Mouse (Mus musculus) frontal cortex, adult 2 months (tissue): Measurements from ENCODE around the gene Gm20741. TPM values are rescaled to one million over a fixed set of nuclear protein-coding genes. Genes with fewer than 3 reads are reported as not detected.

ENCODE experiments used
- DNase-seq, 2 experiments: peaks; one replicate each; pipeline ENCODE4 v3.0.0; 2022; ENCODE audit warnings: low spot score in 1 of 2; ENCODE audit errors: extremely low spot score in 1 of 2
- polyA plus RNA-seq: library from polyadenylated mRNA; depleted of rRNA; stranded (reverse); fragments of >200 nt; gene quantifications from 2 replicates; pipeline ENCODE4 v1.2.3, GENCODE M21; 2012; rRNA removed

The Gm20741 gene
- not detected in 2 replicates for polyA plus RNA-seq

DNA sequence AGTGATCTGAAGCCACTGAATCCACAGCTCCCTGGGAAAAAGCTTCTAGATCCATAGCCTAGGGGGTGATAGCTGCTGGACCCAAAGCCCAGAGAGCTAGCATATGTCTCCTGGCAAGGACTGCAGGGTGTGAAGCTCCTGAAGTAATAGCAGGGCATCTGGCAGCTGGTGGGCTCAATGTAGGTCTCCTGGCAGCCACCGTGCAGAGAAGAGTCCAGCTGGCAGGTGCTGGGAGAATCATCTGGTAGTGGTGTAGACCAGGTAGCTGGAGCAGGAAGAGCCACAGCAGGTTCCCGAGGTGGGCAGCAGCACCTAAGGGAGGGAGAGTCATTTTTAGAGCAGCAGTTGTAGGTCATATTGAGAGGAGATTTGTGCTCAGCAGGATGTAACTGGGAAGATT, at the start of gene Gm20741:
Gene Gm20741, minus strand, starts transcription at position 394 of the 400 bp plus-strand sequence.
- DNase-seq: no peak

DNA sequence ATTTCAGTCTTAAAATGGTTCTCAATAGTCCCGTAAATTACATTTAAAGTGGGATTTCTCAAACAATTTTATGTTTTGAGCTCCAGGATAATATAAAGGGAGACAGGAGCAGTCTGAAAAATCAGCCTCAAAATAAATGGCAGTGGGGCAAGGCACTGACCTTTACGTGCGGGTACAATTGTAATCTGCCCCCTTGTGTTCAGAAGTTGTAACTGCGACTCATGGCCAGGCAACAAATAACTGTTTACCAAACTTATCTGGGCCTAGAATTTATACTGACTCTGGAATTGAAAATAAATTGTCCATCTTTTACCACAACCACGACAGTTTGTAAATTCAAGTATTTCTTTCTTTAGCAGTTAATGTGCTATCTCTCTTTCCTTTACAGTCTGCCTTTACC, 39.4 kb upstream of the Gm20741 start:
- DNase-seq: peak in 1 of 2 experiments; percentile 13

DNA sequence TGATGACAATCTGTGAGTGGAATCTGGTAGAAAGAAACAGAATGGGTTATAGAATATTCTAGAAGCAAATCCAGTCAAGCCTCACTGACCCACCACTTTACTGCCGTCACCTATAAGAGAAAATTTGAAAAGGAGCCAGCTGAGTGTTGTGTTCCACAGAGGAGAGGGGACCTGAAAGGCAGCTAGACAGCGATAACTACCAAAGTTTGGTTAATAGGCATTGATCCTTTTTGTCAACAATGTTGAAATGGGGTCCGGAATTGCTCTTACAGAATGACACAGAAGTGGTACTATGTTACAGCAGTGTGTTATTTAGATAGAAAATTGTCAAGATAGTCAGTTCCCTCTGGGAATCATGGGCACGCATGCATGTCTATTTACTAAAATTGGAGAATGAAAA, 36.5 kb upstream of the Gm20741 start:
- no peak for DNase-seq

DNA sequence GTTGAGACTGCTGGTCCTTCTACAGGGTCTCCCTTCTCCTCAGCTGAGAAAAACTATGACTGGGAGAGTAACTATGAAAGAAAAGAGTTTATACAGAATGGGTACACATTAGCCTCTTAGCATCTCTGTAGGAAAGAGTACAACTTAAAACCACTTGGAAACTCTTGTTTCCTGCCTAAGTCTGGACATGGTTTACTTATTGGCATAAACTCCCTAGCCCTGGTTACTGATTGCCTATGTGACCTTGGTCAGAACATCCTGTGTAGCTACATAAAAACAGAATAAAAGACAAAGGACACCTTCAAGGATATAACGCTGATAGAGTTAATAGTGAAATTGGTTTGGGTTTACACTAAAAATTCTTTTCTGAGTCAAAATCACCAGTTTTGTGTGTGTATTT, 35.3 kb upstream of the Gm20741 start:
- DNase-seq: no peak

DNA sequence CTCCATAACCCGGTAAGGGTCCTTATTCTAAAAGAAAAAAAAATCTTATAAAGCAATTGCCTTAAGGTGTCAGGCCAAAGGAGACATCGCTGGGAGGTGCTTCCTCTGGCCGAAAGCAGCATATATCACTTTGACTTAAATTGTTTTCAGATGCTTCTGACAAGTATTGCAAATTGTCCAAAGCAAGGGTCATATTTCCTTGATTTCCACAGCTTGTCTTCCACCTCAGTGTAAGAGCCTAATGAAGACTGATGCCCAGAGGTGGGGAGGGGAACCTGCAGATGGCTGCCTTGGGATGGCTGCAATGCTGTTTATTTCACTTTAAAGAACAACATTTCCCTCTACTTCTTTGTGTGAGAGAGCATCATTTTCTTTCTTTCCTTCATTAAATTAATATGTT, 15.0 kb upstream of the Gm20741 start:
- DNase-seq: no peak

DNA sequence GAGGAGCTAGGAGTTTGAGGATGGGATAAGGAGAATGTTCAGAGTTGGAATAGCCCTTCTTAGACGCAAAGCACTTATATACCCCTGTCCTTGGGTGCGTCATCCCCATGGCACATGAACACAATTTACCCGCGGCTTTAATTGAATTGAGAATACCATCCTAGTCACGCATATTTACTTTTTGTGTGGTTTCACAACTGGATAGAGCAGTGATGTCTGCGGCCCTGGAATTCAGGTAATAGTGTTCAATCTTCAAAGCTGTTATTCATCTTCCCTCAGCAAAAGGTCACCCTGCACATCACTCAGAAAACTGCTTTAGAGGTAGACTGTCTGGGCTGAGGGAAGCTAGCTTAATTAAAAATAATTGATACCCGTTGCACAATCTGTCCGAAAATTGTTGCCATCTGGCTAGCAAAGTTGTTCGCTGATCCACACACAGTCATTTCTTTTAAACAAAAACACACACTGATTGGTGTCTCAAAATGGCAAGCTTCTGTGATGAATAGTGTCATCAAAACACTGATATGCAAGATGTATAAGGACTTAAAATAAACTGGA, 14.2 kb upstream of the Gm20741 start, which contains the start of gene Krtap14:
Gene Krtap14, minus strand, starts transcription at position 51 of the 558 bp plus-strand sequence.
- DNase-seq: no peak

DNA sequence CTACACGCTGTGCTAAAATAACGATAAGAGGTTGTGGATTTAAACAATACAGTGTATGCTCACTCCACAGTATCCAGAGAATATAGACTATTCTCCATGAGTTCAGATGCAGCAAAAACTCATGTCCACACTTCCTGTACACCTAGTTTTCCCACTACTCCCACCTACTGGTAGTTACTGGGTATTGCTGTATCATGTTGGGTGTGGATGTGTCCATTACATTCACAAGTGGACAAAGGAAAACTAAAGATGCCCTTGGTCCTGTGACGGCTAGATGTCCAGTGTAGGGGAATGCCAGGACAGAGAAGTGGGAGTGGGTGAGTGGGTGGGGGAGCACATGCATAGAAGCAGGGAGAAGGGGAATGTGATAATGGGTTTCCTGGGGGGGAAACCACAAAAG, 11.7 kb upstream of the Gm20741 start:
- peak in 1 of 2 experiments; percentile 50 for DNase-seq

DNA sequence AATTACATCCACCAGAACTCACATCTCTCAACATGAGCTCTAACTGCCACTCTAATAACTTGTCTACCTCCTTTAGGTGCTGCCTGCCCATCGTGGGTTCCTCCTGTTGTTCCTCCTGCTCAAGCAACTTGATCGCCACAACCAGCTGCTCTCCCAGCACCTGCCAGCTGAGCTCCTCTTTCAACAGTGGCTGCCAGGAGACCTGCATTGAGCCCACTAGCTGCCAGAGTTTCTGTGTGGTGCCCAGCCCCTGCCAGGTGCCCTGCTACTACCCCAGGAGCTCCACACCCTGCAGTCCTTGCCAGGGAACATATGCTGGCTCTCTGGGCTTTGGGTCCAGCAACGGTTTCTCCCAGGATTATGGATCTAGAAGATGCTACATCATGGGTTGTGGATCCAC, 8.0 kb upstream of the Gm20741 start, which contains the start of gene Krtap15:
Gene Krtap15, plus strand, starts transcription at position 150 of the 400 bp plus-strand sequence.
- no peak for DNase-seq

DNA sequence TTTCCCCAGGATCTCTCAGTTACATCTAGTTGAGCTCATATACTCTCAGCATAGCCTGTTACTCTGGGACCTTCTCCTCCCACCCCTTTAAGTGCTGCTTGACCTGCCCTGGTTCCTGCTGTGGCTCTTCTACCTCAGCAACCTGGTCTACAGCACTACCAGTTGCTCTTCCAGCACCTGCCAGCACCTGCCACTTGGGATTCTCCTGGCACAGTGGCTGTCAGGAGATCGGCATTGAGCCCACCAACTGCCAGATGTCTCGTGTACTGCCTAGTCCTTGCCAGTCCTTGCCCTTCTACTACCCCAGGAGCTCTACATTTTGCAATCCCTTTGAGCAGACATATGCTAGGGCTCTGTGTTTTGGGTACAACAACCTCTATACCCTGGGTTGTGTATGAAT, 25.2 kb downstream of the Gm20741 start:
- no peak for DNase-seq

DNA sequence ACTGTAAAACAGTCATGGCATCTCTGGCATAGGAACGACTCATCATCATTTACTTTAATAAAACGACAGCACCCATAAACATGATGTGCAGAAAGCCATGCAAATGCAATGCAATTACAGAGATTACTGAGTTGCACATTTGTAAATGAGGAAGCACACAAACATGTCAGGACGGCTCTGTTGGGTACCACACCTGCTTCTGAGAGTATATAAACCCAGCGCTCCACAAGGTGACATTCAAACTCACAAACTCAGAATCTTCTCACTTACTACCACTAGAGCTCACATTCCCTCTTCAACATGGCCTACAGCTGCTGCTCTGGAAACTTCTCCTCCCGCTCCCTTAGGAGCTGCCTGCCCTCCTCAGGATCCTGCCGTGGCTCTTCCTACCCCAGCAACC, 34.4 kb downstream of the Gm20741 start, which contains the start of gene Gm5965:
Gene Gm5965, plus strand, starts transcription at position 301 of the 400 bp plus-strand sequence.
- no peak for DNase-seq

DNA sequence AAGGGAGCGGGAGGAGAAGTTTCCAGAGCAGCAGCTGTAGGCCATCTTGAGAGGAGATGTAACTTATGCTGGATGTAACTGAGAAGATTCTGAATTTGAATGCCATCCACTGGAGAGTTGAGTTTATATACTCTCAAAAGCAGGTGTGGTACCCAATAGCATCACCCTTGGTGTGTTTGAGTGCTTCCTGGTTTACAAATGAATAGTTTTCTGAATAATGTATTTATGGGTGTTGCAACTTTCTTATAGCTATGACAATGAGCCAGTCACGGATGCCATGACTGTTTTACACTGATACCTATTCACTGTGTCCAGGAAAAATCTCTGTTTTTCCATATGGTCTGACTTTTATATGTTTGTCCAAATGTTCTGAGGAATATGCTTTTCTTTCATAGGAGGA, 37.9 kb downstream of the Gm20741 start, which contains the start of gene 2310057N15Rik:
Gene 2310057N15Rik, minus strand, starts transcription at position 101 of the 400 bp plus-strand sequence.
- DNase-seq: no peak

Other genes with a start within 250 kb of the Gm20741 start
- 0.06 TPM in 1 of 2 replicates, not detected in the other for gene Cldn8, start 249.0 kb downstream of the Gm20741 start, polyA plus RNA-seq
- not detected in 2 replicates for gene Krtap24-1, start 199.9 kb downstream of the Gm20741 start, polyA plus RNA-seq
- not detected in 2 replicates for gene 2310079G19Rik, start 184.6 kb downstream of the Gm20741 start, polyA plus RNA-seq
- gene Krtap26-1, start 164.4 kb downstream of the Gm20741 start, polyA plus RNA-seq: not detected in 2 replicates
- gene Krtap27-1, start 140.5 kb downstream of the Gm20741 start, polyA plus RNA-seq: not detected in 2 replicates
- gene 2310061N02Rik, start 104.3 kb downstream of the Gm20741 start, polyA plus RNA-seq: not detected in 2 replicates
- not detected in 2 replicates for gene Krtap13-1, start 83.4 kb downstream of the Gm20741 start, polyA plus RNA-seq
- not detected in 2 replicates for gene Krtap13, start 60.6 kb downstream of the Gm20741 start, polyA plus RNA-seq
- not detected in 2 replicates for gene 2310034C09Rik, start 53.4 kb downstream of the Gm20741 start, polyA plus RNA-seq
- not detected in 2 replicates for gene 2310057N15Rik, start 38.0 kb downstream of the Gm20741 start, polyA plus RNA-seq
- not detected in 2 replicates for gene Gm5965, start 34.3 kb downstream of the Gm20741 start, polyA plus RNA-seq
- not detected in 2 replicates for gene Krtap15, start 8.0 kb upstream of the Gm20741 start, polyA plus RNA-seq
- gene Krtap14, start 13.9 kb upstream of the Gm20741 start, polyA plus RNA-seq: not detected in 2 replicates
- not detected in 2 replicates for gene Krtap19-1, start 57.2 kb upstream of the Gm20741 start, polyA plus RNA-seq
- gene Krtap19-2, start 62.0 kb upstream of the Gm20741 start, polyA plus RNA-seq: not detected in 2 replicates
- not detected in 2 replicates for gene Krtap19-3, start 65.8 kb upstream of the Gm20741 start, polyA plus RNA-seq
- gene Krtap19-4, start 72.9 kb upstream of the Gm20741 start, polyA plus RNA-seq: not detected in 2 replicates
- not detected in 2 replicates for gene Krtap19-5, start 84.2 kb upstream of the Gm20741 start, polyA plus RNA-seq
- not detected in 2 replicates for gene Krtap19-9b, start 120.0 kb upstream of the Gm20741 start, polyA plus RNA-seq
- not detected in 2 replicates for gene Krtap16-3, start 150.7 kb upstream of the Gm20741 start, polyA plus RNA-seq
- gene Krtap22-2, start 198.5 kb upstream of the Gm20741 start, polyA plus RNA-seq: not detected in 2 replicates
- not detected in 2 replicates for gene Gm10229, start 203.1 kb upstream of the Gm20741 start, polyA plus RNA-seq
- not detected in 2 replicates for gene Krtap6-1, start 219.5 kb upstream of the Gm20741 start, polyA plus RNA-seq
- not detected in 2 replicates for gene Gm10228, start 229.3 kb upstream of the Gm20741 start, polyA plus RNA-seq
- not detected in 2 replicates for gene Krtap6-5, start 235.7 kb upstream of the Gm20741 start, polyA plus RNA-seq